Mouse (Mus musculus) liver, postnatal 0 days (tissue): ENCODE measurements around the gene Prkrip1. TPM values are rescaled to one million over a fixed set of nuclear protein-coding genes. Genes with fewer than 3 reads are reported as not detected.
A peak's percentile ranks its signal among the peaks of the same experiment; 100 is the strongest.

Source experiments
- ATAC-seq: fragments of 200-750 bp; cut with Nextera tagmentation; 2 replicates; pipeline ENCODE4 v1.8.0; 2017; ENCODE audit warnings: mild to moderate bottlenecking, moderate library complexity
- DNase-seq: peaks from one replicate; pipeline ENCODE4 v3.0.0-alpha.2; 2016
- H3K27ac ChIP-seq: fragments of 300-500 bp; sonication (generic); 2 replicates; pipeline ENCODE4 v1.5.1; 2014; ENCODE audit warnings: antibody characterized with exemption, moderate library complexity, mild to moderate bottlenecking, low read depth
- H3K27me3 ChIP-seq: fragments of 300-500 bp; sonication (generic); 2 replicates; pipeline ENCODE4 v1.6.1; 2014; ENCODE audit warnings: low read length, control low read depth, mixed read lengths; ENCODE audit not compliant: insufficient read depth
- H3K36me3 ChIP-seq: fragments of 300-500 bp; sonication (generic); replicated peaks from 2 replicates; pipeline ENCODE4 v1.6.1; 2014; ENCODE audit warnings: mild to moderate bottlenecking, control low read depth, low read length, moderate library complexity, mixed read lengths; ENCODE audit not compliant: insufficient read depth
- H3K4me1 ChIP-seq: fragments of 300-500 bp; sonication (generic); 2 replicates; pipeline ENCODE4 v1.6.1; 2014; ENCODE audit warnings: antibody characterized with exemption, mild to moderate bottlenecking, control low read depth; ENCODE audit not compliant: insufficient read depth
- H3K4me2 ChIP-seq: fragments of 300-500 bp; sonication (generic); 2 replicates; pipeline ENCODE4 v1.6.1; 2014; ENCODE audit warnings: low read depth, mild to moderate bottlenecking, low read length, moderate library complexity, mixed read lengths
- H3K4me3 ChIP-seq: fragments of 300-500 bp; sonication (generic); 2 replicates; pipeline ENCODE4 v1.5.1; 2014; ENCODE audit warnings: low read depth, low read length
- H3K9ac ChIP-seq: fragments of 300-500 bp; sonication (generic); replicated peaks from 2 replicates; pipeline ENCODE4 v1.6.1; 2014; ENCODE audit warnings: mild to moderate bottlenecking, moderate library complexity
- H3K9me3 ChIP-seq: fragments of 300-500 bp; sonication (generic); 2 replicates; pipeline ENCODE4 v1.6.1; 2016; ENCODE audit warnings: mild to moderate bottlenecking, control low read depth, low read length, mixed read lengths
- CTCF ChIP-seq: sonication (generic); IDR thresholded peaks from 2 replicates; pipeline ENCODE4 v1.5.1; 2016; ENCODE audit warnings: antibody characterized with exemption, low read depth
- EP300 ChIP-seq: IDR thresholded peaks from 2 replicates; pipeline ENCODE4 v1.6.1; 2016; ENCODE audit warnings: antibody characterized with exemption, low read depth, mild to moderate bottlenecking
- WGBS: fragments of 180-500 bp; shearing (Covaris S2); extraction: QIAGEN DNeasy Blood & Tissue Kit; methylation state at CpG from one replicate; pipeline ENCODE4 v1.1.7; 2014; ENCODE audit not compliant: insufficient replicate concordance; 5-methylcytosine and 5-hydroxymethylcytosine counted together
- polyA plus RNA-seq: library from polyadenylated mRNA; unstranded; fragments of >200 nt; fragmentation: Nextera tagmentation; extraction: Ambion mirVana; gene quantifications from 2 replicates; pipeline ENCODE4 v1.2.1, GENCODE M21; 2015

Gene Prkrip1
- polyA plus RNA-seq, 1 experiment from 2014 or later: 19.6 TPM

GRCm38 (mm10) chr5:136191870-136192269 is 6.9 kb downstream of the Prkrip1 start:
- TF ChIP-seq EP300 (no peak), CTCF (peak; percentile 26)
- Histone ChIP-seq H3K27me3 (no peaks in the 10 kb centered on the region), H3K36me3 (peaks cover 80% of the 10 kb centered on the region), H3K9me3 (no peaks in the 10 kb centered on the region), H3K4me1 (no peaks in the 10 kb centered on the region), H3K4me2 (no peak overlapping the region), H3K4me3 (no peak overlapping the region), H3K9ac (no peak overlapping the region), H3K27ac (no peak overlapping the region)
- ATAC-seq: no peak
- WGBS: 81% methylated on average over 7 of the region's 7 CpGs
- DNase-seq: no peak

GRCm38 (mm10) chr5:136186723-136187122 is 12.0 kb downstream of the Prkrip1 start:
- Histone ChIP-seq H3K4me2 (no peak overlapping the region), H3K9ac (no peak overlapping the region), H3K36me3 (peaks cover 63% of the 10 kb centered on the region), H3K9me3 (no peaks in the 10 kb centered on the region), H3K4me1 (no peaks in the 10 kb centered on the region), H3K27ac (no peak overlapping the region), H3K27me3 (no peaks in the 10 kb centered on the region), H3K4me3 (no peak overlapping the region)
- TF ChIP-seq EP300 (no peak), CTCF (peak; percentile 85)
- ATAC-seq (no peak), DNase-seq (peak; percentile 59)
- 33% methylated on average over 4 of the region's 4 CpGs for WGBS

- H3K4me3 ChIP-seq: no peak overlapping the region
- 83% methylated on average over 7 of the region's 7 CpGs for WGBS
- peaks cover 58% of the 10 kb centered on the region for H3K36me3 ChIP-seq
- ATAC-seq (no peak), DNase-seq (no peak)
- no peak overlapping the region for H3K27ac ChIP-seq
- H3K4me2 ChIP-seq: no peak overlapping the region
- no peaks in the 10 kb centered on the region for H3K27me3 ChIP-seq
- TF ChIP-seq EP300 (no peak), CTCF (peak; percentile 32; the same call in 1 of the 2 replicates)
- no peaks in the 10 kb centered on the region for H3K4me1 ChIP-seq
- no peak overlapping the region for H3K9ac ChIP-seq
- H3K9me3 ChIP-seq: no peaks in the 10 kb centered on the region
Measured at GRCm38 (mm10) chr5:136183766-136184165, 15.0 kb downstream of the Prkrip1 start.

GRCm38 (mm10) chr5:136182830-136183229 is 15.9 kb downstream of the Prkrip1 start:
- ATAC-seq: no peak

GRCm38 (mm10) chr5:136182049-136182448 is 16.7 kb downstream of the Prkrip1 start:
- Histone ChIP-seq H3K27me3 (no peaks in the 10 kb centered on the region), H3K9ac (no peak overlapping the region), H3K4me2 (no peak overlapping the region), H3K36me3 (peaks cover 49% of the 10 kb centered on the region), H3K27ac (no peak overlapping the region), H3K4me1 (0 out of 2 replicates have a peak, but pooled peaks cover 2% of the 10 kb centered on the region), H3K4me3 (no peak overlapping the region), H3K9me3 (no peaks in the 10 kb centered on the region)
- TF ChIP-seq EP300: no peak
- TF ChIP-seq CTCF: no peak
- ATAC-seq (no peak), DNase-seq (no peak)
- 86% methylated on average over 6 of the region's 6 CpGs for WGBS

More at GRCm38 (mm10) chr5:136182830-136183229, 15.9 kb downstream of the Prkrip1 start:
- Histone ChIP-seq H3K4me3 (no peak overlapping the region), H3K4me1 (0 out of 2 replicates have a peak, but pooled peaks cover 2% of the 10 kb centered on the region), H3K36me3 (peaks cover 52% of the 10 kb centered on the region), H3K9ac (no peak overlapping the region), H3K27ac (no peak overlapping the region), H3K9me3 (no peaks in the 10 kb centered on the region), H3K4me2 (no peak overlapping the region), H3K27me3 (no peaks in the 10 kb centered on the region)
- WGBS: 48% methylated on average over 4 of the region's 4 CpGs
- DNase-seq: no peak
- TF ChIP-seq EP300: no peak
- no peak for TF ChIP-seq CTCF

GRCm38 (mm10) chr5:136181197-136181596 is 17.6 kb downstream of the Prkrip1 start:
- Histone ChIP-seq H3K4me3 (no peak overlapping the region), H3K4me1 (0 out of 2 replicates have a peak, but pooled peaks cover 2% of the 10 kb centered on the region), H3K27me3 (no peaks in the 10 kb centered on the region), H3K36me3 (peaks cover 46% of the 10 kb centered on the region), H3K9me3 (no peaks in the 10 kb centered on the region), H3K9ac (no peak overlapping the region), H3K27ac (no peak overlapping the region), H3K4me2 (no peak overlapping the region)
- no peak for DNase-seq
- no peak for TF ChIP-seq EP300
- TF ChIP-seq CTCF: no peak
- ATAC-seq: no peak
- 88% methylated on average over 6 of the region's 6 CpGs for WGBS
